Mouse (Mus musculus): Measurements from ENCODE around the gene Prr11.

DNA sequence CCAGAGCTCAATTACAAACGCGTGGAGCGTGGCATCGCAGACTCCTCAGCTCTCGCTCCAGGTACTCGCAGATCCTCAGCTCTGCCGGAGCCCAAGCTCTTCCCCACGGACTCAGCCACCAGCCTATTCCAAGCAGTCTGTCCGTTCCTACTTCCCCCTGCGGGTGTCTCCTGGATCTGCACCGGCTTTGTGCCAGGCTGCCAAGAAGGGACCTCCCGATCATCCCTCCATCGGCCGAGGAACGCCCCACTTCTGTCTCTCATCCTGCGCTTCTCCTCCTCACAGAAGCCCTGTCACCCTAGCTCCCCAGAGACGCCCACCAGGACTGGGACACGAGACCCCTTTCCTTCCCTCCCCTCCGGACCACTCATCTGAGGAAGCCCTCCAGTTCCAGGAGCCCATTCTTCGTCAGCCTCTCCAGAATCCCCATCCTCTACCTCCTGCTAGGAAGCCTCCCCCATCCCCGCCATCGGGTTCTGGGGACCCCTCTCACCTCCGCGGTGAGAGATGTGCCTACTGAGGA, 35.1 kb downstream of the Prr11 start:
- no peak for TF ChIP-seq CTCF (IDR thresholded peaks at IDR 0.05; ENCODE audit: borderline replicate concordance, insufficient read depth, low read length)
- TF ChIP-seq POLR2A (IDR thresholded peaks at IDR 0.05; ENCODE audit: low read depth, low read length): no peak
